Mouse (Mus musculus) lung, embryonic 14.5 days (tissue): ENCODE measurements around the gene Dynlrb2. TPM values are rescaled to one million over a fixed set of nuclear protein-coding genes. Genes with fewer than 3 reads are reported as not detected.

Experiments
- ATAC-seq: fragments of 200-750 bp; cut with Nextera tagmentation; 2 replicates; pipeline ENCODE4 v1.8.0; 2017; ENCODE audit warnings: mild to moderate bottlenecking, moderate TSS enrichment, moderate library complexity; ENCODE audit not compliant: insufficient read depth
- DNase-seq: peaks from one replicate; pipeline ENCODE4 v3.0.0-alpha.2; 2015
- H3K27ac ChIP-seq: fragments of 300-500 bp; sonication (generic); 2 replicates; pipeline ENCODE4 v1.5.1; 2014; ENCODE audit warnings: low read depth, mild to moderate bottlenecking, moderate library complexity
- H3K27me3 ChIP-seq: fragments of 300-500 bp; sonication (generic); 2 replicates; pipeline ENCODE4 v1.6.1; 2014; ENCODE audit warnings: low read length, control low read depth; ENCODE audit not compliant: insufficient read depth
- H3K36me3 ChIP-seq: fragments of 300-500 bp; sonication (generic); 2 replicates; pipeline ENCODE4 v1.6.1; 2014; ENCODE audit warnings: control low read depth; ENCODE audit not compliant: insufficient read depth
- H3K4me1 ChIP-seq: fragments of 300-500 bp; sonication (generic); 2 replicates; pipeline ENCODE4 v1.6.1; 2014; ENCODE audit warnings: antibody characterized with exemption, control low read depth; ENCODE audit not compliant: insufficient read depth
- H3K4me2 ChIP-seq: fragments of 300-500 bp; sonication (generic); 2 replicates; pipeline ENCODE4 v1.6.1; 2014; ENCODE audit warnings: mild to moderate bottlenecking
- H3K4me3 ChIP-seq: fragments of 300-500 bp; sonication (generic); 2 replicates; pipeline ENCODE4 v1.5.1; 2014; ENCODE audit warnings: low read depth, low read length
- H3K9ac ChIP-seq: fragments of 300-500 bp; sonication (generic); 2 replicates; pipeline ENCODE4 v1.6.1; 2014
- H3K9me3 ChIP-seq: fragments of 300-500 bp; sonication (generic); 2 replicates; pipeline ENCODE4 v1.6.1; 2016; ENCODE audit warnings: low read depth, low read length, control low read depth
- CTCF ChIP-seq: IDR thresholded peaks from 2 replicates; pipeline ENCODE4 v1.5.1; 2016; ENCODE audit warnings: antibody characterized with exemption, low read depth
- WGBS: fragments of 180-500 bp; shearing (Covaris S2); extraction: QIAGEN DNeasy Blood & Tissue Kit; methylation state at CpG from one replicate; pipeline ENCODE4 v1.1.7; 2014; 5-methylcytosine and 5-hydroxymethylcytosine counted together
- polyA plus RNA-seq: library from polyadenylated mRNA; unstranded; fragments of >200 nt; fragmentation: Nextera tagmentation; extraction: Ambion mirVana; gene quantifications from 2 replicates; pipeline ENCODE4 v1.2.1, GENCODE M21; 2014

The Dynlrb2 gene
- polyA plus RNA-seq, result 1.3 and 2.2 TPM in 2 replicates

DNA sequence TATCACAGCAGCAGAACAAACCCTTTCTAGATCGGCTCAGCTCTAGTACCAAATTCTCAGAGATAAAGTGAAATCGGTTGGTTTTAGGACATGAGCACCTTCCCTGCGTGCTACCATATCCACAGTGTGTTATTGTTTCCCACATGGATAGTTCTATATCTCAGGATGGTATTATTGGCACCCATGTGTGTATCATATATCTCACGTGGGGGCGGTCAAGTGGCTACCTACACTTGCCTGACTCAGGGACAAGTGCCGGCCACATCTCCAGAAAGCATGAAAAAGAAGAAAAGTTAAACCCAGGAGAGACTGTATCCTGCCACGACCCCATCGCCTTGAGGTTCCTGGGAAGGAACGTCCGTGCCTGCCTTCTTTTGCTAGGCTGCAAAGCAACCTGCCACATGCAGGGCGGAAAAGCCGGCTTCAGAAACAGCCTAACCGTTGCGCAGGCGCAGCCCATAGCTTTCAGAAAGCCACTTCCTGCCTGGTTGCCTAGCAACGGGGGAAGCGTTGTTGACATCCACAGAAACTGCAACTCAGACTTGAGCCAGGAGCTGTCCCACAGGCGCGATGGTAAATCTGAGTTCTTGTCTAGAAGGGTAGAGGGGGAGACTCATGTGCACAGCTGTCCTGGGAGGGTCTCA lies at the start of gene Dynlrb2:
Gene Dynlrb2, plus strand, starts transcription at position 498 of the 644 bp plus-strand sequence.
- no peak for TF ChIP-seq CTCF
- ATAC-seq (peak; percentile 95), DNase-seq (peak; percentile 98)
- Histone ChIP-seq H3K36me3 (no peaks in the 10 kb centered on the region), H3K27ac (no peak within 1 kb of the TSS), H3K9me3 (no peaks in the 10 kb centered on the region), H3K4me1 (0 out of 2 replicates have a peak, but pooled peaks cover 2% of the 10 kb centered on the region), H3K4me3 (peak within 1 kb of the TSS; percentile 34), H3K27me3 (no peaks in the 10 kb centered on the region), H3K4me2 (peak within 1 kb of the TSS; percentile 83), H3K9ac (peak within 1 kb of the TSS; percentile 34)
- 7% methylated on average over 19 of the region's 19 CpGs for WGBS

DNA sequence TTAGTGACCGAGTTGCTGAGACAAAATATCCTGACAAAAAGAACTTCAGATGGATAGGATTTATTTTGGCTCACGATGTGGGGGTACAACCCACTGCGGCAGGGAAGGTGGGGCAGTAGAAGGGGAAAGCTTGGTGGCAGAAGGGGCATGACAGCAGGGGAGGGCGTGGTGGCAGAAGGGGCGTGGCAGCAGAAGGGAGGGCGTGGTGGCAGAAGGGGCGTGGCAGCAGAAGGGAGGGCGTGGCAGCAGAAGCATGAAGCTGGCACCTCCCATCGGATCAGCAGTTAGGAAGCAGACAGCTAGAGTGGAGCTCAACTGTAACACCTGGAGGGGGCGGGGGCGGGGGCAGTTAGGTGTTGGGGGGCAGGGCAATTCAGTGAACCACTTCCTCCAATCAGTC lies 46.2 kb upstream of the Dynlrb2 start:
- H3K4me1 ChIP-seq, result no peaks in the 10 kb centered on the region
- H3K27ac ChIP-seq, result no peak overlapping the region
- TF ChIP-seq CTCF, result no peak
- 68% methylated on average over 11 of the region's 11 CpGs for WGBS
- no peak overlapping the region for H3K4me3 ChIP-seq
- DNase-seq (no peak), ATAC-seq (no peak)
- no peak overlapping the region for H3K4me2 ChIP-seq
- no peaks in the 10 kb centered on the region for H3K36me3 ChIP-seq
- no peaks in the 10 kb centered on the region for H3K27me3 ChIP-seq
- no peak overlapping the region for H3K9ac ChIP-seq
- no peaks in the 10 kb centered on the region for H3K9me3 ChIP-seq

DNA sequence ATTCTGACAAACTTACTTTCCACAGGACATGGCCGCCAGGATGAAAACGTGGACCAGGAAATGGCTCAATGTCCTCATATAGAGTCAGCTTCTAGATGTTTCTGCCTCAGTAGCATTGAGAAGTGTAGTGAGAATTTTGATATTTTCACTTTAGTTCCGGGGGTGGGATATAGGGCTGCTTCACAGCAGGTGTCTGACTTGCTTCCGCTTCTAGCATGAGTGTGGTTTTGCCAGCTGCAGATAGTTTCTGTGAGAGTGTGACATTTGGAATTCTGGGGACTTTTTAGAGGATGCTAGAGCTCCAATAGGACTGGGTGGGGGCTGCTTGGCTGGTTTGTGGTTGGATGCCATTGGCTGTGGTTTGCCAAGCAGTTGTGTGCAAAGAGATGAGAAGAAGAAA lies 43.3 kb upstream of the Dynlrb2 start:
- Histone ChIP-seq H3K36me3 (no peaks in the 10 kb centered on the region), H3K27ac (no peak overlapping the region), H3K4me3 (no peak overlapping the region), H3K4me1 (no peaks in the 10 kb centered on the region), H3K9me3 (no peaks in the 10 kb centered on the region), H3K4me2 (no peak overlapping the region), H3K27me3 (no peaks in the 10 kb centered on the region), H3K9ac (no peak overlapping the region)
- no peak for TF ChIP-seq CTCF
- 78% methylated on average over 4 of the region's 4 CpGs for WGBS
- DNase-seq, result no peak
- ATAC-seq, result no peak

DNA sequence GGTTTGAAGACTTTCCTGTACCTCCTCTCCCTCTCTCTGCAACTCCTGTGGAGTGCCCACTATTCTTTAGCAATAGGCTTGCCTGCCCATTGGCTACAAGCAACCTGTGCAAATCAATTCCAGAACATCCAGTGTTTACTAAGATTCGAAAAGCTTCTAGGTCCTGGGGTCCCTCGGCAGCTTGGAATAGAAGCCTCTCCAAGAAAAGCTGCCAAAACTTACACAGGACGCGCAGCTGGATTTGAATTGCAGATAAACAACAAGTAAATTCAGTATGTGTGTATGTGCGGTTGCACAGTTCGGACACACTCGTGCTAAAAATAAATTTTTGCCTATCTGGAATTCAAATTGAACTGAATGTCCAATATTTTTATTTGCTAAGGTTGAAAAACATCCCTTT lies 38.2 kb upstream of the Dynlrb2 start:
- TF ChIP-seq CTCF, result no peak
- WGBS, result 60% methylated on average over 7 of the region's 7 CpGs
- H3K9ac ChIP-seq, result no peak overlapping the region
- no peak overlapping the region for H3K27ac ChIP-seq
- DNase-seq (peak; percentile 31), ATAC-seq (no peak)
- H3K4me3 ChIP-seq, result no peak overlapping the region
- H3K4me1 ChIP-seq, result no peaks in the 10 kb centered on the region
- H3K4me2 ChIP-seq, result no peak overlapping the region
- no peaks in the 10 kb centered on the region for H3K27me3 ChIP-seq
- no peaks in the 10 kb centered on the region for H3K36me3 ChIP-seq
- H3K9me3 ChIP-seq, result no peaks in the 10 kb centered on the region

DNA sequence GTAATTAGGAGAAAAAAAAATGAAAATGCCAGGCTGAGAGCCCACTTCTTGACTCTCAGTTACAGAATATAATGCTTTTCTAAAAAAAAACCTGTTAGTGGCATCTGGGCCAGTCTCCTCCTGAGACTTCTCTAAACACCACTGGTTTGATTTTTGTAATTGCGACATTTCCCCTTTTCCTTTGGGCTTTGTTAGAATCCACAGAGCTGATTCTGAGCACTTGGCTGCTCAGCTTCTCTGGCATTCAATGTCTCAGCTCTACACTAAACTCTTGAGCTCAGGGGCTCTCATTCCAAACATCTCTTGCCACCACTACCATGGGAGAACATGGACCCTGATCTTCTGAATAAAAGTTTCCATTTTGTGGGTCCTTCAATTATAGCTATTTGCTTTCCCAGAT lies 37.7 kb upstream of the Dynlrb2 start:
- no peak for DNase-seq
- no peak overlapping the region for H3K4me2 ChIP-seq
- no peak overlapping the region for H3K27ac ChIP-seq
- no peaks in the 10 kb centered on the region for H3K27me3 ChIP-seq
- no peaks in the 10 kb centered on the region for H3K36me3 ChIP-seq
- WGBS, result 60% methylated on average over 1 of the region's 1 CpGs
- no peak for TF ChIP-seq CTCF
- no peak for ATAC-seq
- H3K9ac ChIP-seq, result no peak overlapping the region
- H3K4me1 ChIP-seq, result no peaks in the 10 kb centered on the region
- H3K9me3 ChIP-seq, result no peaks in the 10 kb centered on the region
- H3K4me3 ChIP-seq, result no peak overlapping the region

DNA sequence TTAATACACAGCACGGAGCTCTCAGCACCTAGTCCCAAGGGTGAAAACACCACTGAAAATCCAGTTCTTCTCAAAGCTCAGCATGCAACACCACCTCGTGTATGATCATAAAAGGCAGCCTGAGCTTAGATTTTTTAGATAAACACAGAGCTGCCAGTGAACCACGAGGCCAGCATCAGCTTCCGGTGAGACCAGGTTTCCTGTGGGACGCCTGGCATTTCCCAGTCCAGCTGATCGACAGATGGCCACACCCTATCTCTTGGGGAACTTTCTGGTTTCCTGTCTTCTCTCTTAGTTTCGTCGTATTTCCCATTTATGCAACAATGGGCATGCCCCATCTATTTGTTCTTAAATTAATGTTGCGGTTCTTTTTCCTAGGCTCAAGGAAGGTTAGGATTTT lies 26.8 kb upstream of the Dynlrb2 start:
- H3K36me3 ChIP-seq, result no peaks in the 10 kb centered on the region
- H3K9me3 ChIP-seq, result no peaks in the 10 kb centered on the region
- no peak overlapping the region for H3K4me2 ChIP-seq
- no peak for ATAC-seq
- no peak for TF ChIP-seq CTCF
- H3K27ac ChIP-seq, result no peak overlapping the region
- no peaks in the 10 kb centered on the region for H3K4me1 ChIP-seq
- no peak overlapping the region for H3K4me3 ChIP-seq
- H3K9ac ChIP-seq, result no peak overlapping the region
- DNase-seq, result no peak
- WGBS, result 73% methylated on average over 9 of the region's 9 CpGs
- H3K27me3 ChIP-seq, result no peaks in the 10 kb centered on the region

DNA sequence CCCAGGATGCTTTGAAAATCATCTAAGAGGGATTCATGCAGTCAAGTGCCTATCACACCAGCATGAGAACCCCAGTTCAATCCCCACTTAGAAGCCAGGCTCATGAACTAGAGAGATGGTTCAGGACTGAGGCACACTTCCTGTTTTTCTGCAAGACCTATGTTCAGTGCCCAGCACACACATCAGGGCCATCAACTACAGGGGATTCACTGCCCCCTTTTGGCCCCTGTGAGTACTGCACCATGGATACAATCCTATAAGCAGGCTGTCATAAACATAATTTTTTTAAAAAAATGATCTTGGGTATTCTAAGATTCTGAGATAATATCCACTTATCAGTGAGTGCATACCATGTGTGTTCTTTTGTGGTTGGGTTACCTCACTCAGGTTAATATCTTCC lies 26.1 kb upstream of the Dynlrb2 start:
- H3K9ac ChIP-seq, result no peak overlapping the region
- no peak for TF ChIP-seq CTCF
- ATAC-seq, result no peak
- no peaks in the 10 kb centered on the region for H3K36me3 ChIP-seq
- H3K27me3 ChIP-seq, result no peaks in the 10 kb centered on the region
- DNase-seq, result no peak
- no peaks in the 10 kb centered on the region for H3K9me3 ChIP-seq
- no peak overlapping the region for H3K4me2 ChIP-seq
- no peaks in the 10 kb centered on the region for H3K4me1 ChIP-seq
- no peak overlapping the region for H3K4me3 ChIP-seq
- no peak overlapping the region for H3K27ac ChIP-seq
